Mouse (Mus musculus) heart, postnatal 0 days (tissue): Measurements from ENCODE around the gene Col25a1.

ENCODE experiments used
- CTCF ChIP-seq: IDR thresholded peaks from 2 replicates; pipeline ENCODE4 v1.5.1; 2016; ENCODE audit warnings: antibody characterized with exemption, control low read depth, low read depth
- EP300 ChIP-seq: IDR thresholded peaks from 2 replicates; pipeline ENCODE4 v1.6.1; 2016; ENCODE audit warnings: antibody characterized with exemption, low read depth

GRCm38 (mm10) chr3:130157551-130157950, 26.2 kb downstream of the Col25a1 start:
- TF ChIP-seq EP300 = no peak
- TF ChIP-seq CTCF = no peak
